Mouse (Mus musculus): ENCODE results near the gene Pimreg.

Pimreg gene

DNA sequence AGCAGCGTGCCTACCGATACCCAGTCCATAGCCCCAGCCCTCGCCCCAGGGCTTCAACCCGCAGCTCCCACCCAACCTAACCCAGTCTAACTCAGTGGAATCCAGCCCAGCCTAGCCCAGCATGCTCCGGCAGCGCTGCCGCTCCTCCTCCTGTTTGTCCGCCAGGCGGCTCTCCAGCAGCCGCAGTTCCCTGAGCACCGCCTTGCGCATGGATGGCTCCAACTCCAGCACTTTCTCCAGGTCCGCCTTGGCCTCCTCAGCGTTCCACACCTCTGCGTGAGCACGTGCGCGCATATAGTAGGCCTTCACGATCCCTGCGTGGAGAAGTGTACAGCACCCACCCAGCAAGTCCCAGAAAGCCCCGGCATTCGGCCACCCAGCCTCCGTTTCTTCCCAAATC, 12.7 kb upstream of the Pimreg start:
- no peak for DNase-seq (ENCODE audit: low spot score)

DNA sequence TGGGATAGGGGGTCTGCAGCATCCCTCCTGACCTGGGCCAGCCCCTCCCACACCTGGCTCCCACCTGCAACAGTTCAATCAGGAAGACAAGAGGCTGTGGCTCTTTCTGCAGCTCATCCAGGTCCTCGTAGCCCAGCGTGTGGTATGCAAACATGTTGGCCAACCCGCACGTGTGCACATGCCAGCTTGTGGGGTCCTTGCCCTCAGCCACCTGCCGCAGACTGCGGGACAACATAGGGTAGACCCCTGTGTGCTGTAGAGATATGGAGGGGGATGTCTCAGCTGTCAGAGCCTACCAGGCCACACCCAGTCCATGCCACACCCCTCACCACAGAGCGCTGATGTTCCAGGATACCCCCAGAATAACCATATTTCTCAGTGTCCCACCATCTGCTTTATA, 10.5 kb upstream of the Pimreg start:
- no peak for DNase-seq (ENCODE audit: low spot score)

DNA sequence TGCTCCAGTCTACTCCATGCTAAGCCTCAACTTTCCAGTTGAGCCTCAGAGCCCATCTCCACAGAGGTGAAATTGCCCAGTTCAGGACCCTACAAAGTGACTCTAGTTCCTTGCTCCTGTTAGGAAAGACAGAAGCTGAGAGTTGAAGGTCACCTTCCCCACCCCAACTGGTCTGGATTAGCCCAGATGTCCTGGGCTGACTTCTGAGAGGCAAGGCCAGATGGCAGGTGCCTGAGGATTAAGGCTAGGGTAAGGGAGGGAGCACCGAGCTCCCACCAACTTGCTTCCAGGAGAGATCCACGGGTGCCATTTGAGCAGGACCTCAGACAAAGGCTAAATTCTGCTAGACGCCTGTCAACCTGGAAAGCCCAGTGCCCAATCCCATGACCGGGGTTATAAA, 9.7 kb upstream of the Pimreg start:
- DNase-seq (ENCODE audit: low spot score) = no peak

DNA sequence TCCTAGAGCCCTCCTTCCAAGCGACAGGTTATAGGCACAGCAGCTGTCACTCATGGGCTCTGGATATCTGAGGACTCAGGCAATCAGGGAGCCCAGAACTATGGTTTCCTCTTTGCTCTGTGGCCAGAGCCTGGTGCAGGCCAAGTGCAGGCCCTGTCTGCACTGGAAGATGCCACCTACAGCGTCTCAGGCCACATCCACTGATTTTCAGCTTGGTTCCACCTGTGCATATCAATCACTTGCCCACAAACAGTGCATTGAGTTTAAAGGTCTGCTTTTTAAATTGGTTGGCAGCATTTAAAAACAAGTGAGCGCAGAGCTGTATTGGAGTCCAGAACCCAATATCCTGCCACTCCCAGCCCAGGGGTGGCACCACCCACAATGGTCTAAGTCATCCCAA, 9.2 kb upstream of the Pimreg start:
- no peak for DNase-seq (ENCODE audit: low spot score)

DNA sequence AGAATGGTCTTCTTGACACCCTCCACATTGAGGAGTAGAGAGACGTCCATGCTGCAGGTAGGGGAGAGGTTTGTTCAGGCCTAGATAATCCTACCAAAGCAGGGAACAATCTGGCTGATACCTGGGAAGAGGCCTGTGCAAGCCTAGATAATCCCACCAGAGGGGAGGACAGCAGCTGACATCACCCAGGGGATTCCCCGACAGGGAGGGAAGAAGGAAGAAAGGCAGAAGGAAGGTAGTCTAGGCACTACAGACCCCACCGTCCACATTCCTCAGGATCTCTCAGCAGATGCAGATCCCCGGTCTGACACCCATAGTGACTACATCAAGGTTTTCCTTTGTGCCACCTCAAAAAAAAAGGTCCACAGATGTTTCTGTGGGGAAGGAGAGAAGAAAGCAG, 4.4 kb upstream of the Pimreg start, which contains the start of gene Aipl1:
TSS of gene Aipl1 (minus strand) at position 101 of the 400 bp plus-strand sequence.
- DNase-seq (ENCODE audit: low spot score) = no peak

DNA sequence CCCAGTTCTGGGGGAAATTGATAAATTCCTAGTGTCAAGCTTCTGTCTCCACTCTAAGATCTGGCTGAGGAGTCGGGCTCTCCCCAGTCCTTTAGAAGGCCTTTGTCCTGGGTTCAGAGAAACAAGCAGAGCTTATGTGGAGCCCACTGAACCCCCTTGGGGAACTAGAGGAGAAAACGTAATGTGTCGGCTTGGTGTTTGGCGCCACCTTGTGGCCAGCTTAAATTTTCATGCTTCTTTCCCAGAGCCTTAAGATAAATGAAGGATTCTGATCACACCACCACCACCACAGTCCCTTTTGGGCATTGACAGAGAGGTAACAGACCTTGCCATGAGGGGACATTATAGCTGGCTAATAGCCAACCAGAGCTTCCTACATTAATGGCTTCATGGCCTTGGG, 3.8 kb upstream of the Pimreg start:
- DNase-seq (ENCODE audit: low spot score) = peak; percentile 14

DNA sequence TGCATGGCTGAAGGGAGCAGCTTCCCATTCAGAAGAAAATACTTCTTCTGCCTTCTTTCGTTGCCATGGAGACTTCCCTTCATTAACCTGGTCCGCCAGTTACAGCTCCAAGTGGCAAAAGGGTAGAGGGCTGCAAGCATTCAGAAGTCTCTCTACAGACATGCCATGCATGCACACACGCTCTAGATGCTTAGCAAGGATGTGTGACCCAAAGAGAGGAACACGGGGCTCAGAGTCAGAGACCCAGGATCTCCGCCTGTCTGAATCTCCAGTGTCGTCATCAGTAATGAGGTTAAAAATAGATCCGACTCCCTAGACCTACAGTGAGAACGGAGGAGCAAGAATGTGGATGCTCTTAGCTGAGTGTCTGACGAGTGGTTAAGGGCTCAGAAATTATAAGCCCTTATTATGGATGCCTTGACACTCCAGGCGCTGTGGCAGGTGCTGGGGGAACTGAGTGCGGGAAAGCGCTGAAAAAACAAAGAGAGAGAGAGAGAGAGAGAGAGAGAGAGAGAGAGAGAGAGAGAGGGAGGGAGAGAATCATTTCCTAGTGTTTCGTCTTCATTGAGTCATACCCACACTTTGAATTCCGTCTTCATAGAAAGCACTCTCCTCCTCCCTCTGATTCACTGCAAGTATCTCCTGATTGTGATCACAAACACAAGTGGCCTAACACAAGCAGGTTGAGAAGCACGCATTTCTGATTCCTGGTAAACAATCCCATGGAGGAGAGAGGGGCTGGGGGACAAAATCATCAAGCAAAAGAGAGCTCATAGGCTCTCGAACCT, 2.0 kb upstream of the Pimreg start:
- DNase-seq (ENCODE audit: low spot score) = no peak

DNA sequence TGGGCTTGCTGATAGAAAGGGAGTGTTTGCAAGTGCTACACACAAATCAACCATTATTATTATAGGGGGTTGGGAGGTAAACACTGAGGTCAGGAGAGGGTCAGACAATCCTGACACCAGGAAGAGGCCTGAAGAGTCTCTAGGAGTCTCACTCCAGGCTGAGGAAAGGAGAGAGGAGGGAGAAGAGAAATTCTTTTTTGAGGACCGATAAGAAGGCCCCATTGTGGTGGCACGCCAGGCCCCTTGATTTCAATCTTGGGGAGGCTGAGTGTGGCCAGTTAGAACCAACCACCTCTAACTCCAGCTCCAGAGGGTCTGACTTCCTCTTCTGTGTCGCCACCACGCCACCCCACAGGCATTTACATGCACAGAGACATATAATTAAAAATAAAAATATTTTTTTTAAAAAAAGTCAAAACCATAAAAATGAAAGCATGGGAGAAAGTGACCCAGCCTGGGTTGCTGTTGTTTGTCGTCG, 503 bp upstream of the Pimreg start:
- no peak for DNase-seq (ENCODE audit: low spot score)

DNA sequence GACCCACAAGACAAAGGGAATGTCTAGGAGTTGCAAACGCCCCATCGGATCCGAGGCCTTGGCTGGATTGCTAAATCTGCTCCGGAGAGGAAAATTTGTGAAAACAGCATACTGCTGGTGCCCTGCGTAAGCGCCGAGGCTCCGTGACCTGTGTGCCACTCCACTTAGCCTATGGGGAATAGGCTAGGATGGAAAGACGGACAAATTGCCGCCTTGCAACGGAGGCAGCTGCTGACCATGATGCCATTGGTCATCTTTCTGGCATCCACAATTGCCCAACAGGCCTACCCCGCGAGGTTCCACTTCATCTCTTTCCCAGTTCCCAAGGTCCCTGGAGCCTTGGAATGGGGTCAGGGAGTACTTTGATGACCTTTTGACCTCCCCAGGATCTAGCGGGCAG, 799 bp downstream of the Pimreg start:
- DNase-seq (ENCODE audit: low spot score) = no peak

DNA sequence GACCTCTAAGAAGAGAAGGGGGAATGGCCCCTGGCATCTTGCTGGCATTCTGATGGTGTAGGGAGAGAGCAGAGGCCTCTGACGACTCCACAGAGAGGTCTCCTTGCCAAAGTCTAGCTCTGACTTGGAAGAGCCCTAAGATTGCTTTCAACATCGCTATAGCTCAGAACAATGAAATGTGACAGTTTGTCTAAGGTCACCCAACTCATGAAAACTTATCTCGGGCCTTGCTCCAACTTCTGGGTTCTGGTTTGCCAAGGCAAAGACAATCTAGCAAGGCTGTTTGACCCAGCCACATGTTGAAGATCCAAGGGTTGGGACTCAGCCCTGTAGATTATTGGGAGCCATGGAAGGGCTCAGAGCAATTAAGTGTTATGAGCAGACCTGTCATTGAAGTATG, 2.4 kb downstream of the Pimreg start:
- no peak for DNase-seq (ENCODE audit: low spot score)

DNA sequence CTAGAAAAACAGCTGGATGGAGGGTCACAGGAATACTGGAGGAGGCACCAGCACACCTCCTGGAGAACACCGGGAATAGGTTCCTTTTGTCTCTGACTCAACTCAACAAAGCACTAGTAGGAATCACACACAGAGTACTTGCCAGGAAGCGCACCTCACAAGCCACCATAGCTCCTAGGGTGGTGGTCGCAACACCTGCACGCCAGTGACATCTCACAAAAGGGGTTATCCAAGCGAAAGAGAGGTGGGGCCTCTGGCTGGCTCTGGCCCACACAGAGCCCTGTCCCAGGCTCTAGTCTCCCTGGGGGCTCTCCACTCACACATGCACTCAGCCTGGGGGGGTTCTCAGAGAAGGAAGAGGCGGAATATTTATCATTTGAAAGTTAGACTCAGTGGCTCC, 6.9 kb downstream of the Pimreg start:
- DNase-seq (ENCODE audit: low spot score) = no peak

DNA sequence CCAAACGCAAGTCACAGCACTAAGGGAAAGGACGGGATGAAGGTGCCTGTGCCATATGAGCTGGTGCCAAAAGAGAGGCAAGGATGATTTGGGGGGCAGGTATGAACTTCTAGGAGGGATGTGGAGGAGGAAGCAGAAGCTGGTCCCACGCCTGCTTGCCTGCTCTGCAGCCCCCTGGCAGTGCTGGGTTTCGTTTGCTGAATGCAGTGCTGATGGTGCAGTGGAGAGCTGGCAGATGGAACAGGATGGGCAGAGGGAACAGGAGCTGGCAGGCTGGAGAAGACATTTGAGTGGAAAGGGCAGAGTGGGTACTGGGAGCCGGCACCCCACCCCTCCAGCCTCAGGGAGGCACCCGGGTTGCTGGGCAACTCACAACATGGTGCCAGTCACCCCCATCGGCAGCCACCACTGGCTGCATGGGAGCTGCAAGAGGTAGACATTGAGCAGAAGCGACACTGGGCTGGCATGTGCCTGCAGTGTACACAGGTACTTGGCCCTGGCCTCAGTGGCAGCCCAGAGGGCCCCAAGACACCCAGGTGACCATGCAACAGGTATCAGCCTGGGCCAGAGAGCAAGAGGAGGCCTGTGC, 7.4 kb downstream of the Pimreg start:
- no peak for DNase-seq (ENCODE audit: low spot score)

DNA sequence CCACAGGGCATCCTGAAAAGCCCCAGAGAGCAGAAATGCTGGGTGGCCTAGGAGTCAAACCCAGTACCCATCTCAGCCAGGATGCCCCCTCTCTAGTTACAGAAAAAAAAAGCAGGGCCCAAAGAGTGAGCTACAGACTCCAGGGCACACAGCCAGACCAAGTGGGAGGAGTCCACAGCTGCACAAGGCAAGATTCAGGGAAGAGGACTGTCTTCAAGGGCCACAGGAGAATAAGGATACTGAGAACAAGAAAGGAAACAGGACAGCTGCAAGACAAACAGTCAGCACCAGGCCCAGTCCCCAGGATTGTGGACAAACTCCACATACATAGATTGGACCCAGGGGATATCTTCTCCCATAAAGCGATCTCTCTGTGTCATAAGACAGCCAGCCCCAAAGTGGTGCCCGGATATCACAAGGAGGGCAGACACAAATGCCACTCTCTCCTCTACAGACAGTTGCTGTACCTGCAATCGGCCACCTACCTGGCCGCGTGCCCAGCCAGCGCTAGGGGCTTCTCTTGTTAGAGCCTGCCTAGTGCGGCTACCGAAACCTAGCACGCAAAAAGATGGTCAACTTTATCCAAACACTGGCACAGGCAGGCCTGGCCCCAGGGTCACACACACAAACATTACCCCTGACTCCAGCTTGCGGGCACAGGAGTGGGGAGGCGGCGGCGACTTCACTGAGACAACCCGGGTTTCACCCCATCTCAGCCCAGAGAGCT, 8.5 kb downstream of the Pimreg start:
- DNase-seq (ENCODE audit: low spot score) = no peak

DNA sequence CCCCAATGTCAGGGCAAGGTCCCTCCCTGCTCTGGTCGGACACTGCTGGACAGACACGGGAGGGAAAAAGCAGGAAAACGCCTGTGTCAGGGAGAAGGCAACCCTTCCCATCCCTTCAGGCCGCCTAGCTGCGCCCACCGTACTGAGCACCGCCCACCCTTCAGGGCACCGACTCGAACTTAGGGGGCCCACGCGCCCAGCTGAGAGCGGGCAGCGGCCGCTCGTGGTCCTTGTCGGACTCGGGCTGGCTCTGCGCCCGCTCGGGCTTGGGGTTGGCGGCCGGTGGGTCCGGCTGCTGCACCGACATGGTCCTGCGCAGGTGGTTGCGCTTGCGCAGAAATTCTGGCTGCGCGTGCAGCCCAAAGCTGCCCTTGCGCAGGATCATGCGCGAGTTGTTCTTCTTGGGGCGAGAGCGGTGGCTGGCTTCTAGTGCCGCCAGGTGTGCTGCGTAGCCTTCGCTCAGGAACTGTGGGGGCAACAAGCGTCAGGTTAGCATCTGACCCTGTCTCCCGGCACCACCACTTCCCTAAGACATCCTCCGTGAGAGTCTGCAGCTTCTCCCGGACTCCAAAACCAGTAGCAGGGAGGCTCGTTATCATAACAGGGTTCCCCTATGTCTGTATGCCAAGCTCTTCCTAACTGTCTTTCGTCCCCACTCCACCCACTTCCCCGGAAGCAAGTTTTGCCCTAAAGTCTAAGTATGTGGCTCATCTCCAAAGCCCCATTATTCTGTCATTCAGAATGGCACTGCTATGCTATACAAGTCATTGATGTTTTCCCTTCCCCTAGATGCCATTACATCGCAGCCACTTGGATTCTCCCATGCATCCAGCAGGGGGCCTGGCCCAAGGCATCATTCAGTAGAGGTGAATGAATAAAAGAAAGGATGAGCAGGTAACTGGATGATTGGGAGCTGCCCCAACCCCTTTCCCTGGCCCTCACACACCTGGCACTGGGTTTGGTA, 9.3 kb downstream of the Pimreg start:
- DNase-seq (ENCODE audit: low spot score) = no peak

DNA sequence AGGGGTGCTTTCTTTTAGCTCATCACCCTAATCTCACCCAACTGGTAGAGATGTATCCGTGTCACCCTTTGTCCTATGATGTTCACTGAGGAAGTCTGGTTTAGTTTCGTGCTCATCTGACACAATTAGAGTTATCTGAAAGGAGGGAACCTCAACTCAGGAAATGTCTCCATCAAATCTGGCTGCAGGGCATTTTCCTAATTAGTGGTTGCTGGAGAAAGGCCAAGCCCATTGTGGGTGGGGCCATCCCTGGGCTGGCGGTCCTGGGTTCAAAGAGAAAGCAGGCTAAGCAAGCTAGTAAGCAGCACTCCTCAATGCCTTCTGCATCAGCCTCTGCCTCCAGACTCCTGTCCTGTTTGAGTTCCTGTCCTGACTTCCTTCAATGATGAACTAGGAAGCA, 10.4 kb downstream of the Pimreg start:
- no peak for DNase-seq (ENCODE audit: low spot score)

DNA sequence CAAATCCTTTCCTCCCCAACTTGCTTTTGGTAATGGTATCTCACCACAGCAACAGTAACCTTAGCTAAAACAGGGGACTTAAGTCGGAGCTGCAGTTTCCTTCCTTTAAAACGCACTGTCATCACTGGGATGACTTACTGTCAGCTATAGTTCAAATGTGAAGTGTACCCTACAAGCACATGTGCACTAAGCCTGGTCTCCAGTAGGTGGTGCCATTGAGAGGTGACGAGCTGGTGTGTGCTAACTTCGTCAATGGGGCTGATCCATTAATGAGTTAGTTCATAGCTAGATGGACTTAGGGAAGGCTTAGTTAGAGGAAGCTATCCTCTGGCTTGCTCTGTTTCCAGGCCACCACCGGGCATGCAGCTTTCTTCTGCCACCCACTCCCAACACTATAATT, 10.8 kb downstream of the Pimreg start:
- peak; percentile 34 for DNase-seq (ENCODE audit: low spot score)

DNA sequence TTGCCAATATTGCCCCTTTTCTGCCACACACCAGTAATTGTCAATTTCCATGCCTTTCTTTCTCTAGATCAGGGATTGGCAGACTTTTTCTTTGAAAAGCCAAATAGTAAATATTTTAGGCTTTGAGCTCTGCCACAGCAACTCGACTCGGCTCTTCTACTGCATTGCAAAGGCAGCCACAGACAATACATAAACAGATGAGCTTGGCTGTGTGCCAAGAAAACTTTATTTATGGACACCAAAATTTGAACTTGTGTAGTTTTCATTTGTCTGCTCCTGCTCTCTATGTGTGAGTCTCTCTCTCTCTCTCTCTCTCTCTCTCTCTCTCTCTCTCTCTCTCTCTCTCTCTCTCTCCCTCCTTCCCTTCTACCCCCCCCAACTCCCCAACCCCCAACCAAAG, 13.3 kb downstream of the Pimreg start:
- no peak for DNase-seq (ENCODE audit: low spot score)

DNA sequence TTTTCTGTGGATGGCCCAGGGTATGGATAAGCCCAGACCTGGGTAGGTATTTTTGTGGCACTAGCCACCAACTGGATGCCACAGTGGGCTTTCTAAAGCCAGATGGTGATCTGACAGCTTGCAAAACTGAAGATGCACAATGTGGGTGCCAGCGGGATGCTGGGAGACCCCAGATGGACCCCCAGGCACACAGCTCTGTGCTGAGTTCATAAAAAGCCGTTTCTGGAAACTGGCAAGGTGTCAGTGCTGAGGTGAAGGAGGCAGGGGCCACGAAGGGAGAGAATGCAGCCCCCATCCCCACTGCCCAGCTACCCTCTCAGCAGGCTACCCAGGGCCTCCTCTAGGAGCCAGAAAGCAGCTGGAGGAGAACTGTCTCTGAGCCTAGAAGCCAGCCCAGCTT, 15.3 kb downstream of the Pimreg start:
- DNase-seq (ENCODE audit: low spot score) = no peak

DNA sequence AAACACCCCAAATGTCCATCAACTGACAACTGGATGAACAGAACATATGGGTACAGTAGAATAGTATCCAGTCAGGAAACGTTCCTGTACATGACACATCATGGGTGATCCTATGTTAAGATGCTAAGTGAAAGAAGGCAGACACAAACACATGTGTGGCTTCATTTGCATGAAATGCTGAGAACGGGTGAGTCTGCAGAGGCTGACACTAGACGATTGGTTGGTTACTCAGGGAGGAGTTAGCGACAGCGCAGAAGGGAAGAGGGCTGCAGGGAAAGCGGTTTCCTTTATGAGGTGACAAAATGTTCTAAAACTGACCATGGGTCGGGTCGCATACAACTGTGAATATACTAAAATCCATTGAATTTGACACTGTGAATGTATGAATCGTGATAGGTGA, 18.6 kb downstream of the Pimreg start:
- DNase-seq (ENCODE audit: low spot score) = no peak

DNA sequence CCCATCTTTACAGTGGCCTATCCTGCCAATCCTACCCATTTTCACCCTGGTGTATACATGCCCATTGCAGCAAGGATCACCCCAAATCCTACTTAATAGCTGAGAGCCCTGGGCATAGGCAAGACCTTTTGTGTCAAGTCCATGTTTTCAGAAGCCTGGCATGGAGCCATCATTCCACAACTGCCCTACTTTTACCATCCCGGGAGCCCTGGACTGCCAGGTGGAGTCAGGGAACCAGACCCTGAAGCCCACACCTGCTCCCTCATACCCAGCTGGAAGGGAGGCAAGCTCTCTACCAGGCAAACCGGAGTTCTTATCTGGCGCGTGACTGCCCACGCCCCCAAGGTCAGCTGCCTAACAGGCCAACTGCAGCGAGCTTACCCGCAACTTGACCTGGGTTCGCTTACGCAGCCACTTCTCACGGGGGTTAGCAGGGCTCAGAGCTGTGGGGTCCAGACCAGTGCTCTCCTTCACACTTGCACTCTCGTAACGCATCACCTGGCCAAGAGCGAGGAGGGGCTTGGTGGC, 19.3 kb downstream of the Pimreg start:
- no peak for DNase-seq (ENCODE audit: low spot score)

DNA sequence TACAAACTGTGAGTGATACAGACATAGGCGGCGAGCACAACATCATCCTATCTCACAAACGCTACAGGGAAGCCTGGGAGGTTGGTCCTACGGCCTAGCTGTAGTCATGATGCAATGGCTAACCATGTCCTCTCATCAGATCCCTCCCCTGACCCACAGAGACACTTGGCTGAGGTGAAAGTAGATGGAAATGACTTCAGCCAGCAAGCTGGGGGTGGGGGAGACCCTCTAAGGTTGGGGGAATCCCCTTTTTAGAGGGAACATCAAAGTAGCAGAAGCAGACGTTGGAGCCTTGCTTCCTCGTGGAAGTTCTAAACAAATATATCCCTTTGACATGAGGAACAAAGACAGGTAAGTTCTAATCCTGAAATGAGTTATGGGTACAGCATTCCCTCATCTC, 22.6 kb downstream of the Pimreg start:
- no peak for DNase-seq (ENCODE audit: low spot score)

DNA sequence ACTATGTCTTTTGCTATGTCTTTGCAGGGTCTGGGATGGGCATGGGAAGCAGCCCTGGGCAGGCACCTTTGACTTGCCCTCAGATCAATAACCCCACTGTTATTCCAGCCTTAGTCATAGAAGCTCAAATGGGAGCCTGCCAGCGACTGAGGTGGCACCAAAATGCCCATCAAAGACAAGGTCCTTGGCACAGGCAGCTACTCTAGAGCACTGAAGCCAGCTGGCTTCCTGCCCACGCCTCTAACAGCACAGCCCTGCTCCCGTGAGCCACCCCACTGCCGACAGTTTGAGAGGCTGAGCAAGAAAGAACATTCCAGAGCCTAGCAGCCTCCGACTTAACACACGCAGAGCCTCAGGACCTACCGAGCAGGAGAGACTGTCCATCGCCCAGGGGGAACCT, 23.3 kb downstream of the Pimreg start:
- no peak for DNase-seq (ENCODE audit: low spot score)
